Mouse (Mus musculus) right cerebral cortex, postnatal 36 days (tissue): ENCODE data around the gene Gnmt.

Experiments used
- DNase-seq, 2 experiments: peaks; one replicate each; pipeline ENCODE4 v3.0.0; 2022; ENCODE audit warnings: low spot score in 2 of 2, mixed read lengths in 1 of 2

Gene Gnmt

GRCm38 (mm10) chr17:46703971-46704886, 24.7 kb downstream of the Gnmt start:
- DNase-seq, result no peak

- DNase-seq, result no peak
These were observed 26.5 kb downstream of the Gnmt start for GRCm38 (mm10) chr17:46702506-46702905.

DNA sequence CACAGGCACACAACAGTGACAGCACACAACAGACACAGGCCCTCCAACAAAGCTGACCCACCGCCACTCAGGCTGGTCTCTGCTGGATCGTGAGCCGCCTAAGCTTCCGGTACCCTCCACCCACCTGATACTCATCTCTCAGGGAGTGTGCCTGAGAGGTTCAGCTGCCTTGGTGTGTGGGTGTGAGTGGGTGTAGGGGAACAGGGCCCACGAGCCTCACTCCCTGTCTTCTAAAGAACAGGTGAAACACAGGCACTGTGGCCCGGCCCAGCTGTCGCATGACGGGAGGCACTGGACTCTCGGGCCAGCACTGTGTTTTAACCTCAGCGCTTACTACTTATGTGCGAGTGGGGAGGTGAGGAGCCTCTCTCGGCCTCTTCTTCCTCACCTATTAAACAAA, 26.9 kb downstream of the Gnmt start:
- DNase-seq, result no peak

DNA sequence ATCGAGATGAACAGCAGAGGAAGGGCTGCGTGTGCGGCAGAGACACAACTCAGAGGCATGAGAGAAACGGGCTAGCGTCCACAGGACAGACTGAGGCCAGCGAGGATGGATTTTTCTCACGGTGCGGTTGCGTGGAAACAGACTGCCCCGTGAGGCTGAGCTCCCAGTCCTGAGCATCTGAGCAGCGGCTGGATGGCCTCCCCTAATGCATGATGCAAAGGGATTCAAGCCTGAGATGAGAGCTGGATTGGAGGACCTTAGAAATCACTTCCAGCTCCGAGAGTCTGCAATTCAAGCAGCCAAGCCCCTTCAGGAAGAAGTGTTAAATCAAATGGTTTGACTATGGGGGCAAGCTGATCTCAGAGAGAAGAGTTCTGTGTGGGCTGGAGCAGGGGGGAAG, 27.5 kb downstream of the Gnmt start:
- no peak for DNase-seq

DNA sequence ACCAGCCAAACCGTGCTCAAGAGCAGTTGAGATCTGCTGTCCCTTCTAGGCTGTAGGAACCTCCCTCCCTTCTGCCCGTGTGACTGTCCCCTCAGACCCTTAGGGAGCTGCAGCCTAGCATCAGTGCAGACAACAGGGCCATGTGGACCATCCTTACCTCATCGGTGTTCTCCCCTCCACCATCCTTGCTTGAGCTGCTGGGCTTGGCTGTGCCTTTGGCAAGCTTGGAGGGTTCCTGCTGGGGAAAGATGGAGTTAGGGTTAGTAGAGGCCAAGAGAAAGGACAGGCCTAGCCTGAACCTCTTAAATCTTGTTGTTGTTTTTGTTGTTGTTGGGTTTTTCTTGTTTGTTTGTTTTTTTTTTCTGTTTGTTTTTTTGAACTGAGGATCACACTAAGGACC, 29.1 kb downstream of the Gnmt start:
- no peak for DNase-seq

DNA sequence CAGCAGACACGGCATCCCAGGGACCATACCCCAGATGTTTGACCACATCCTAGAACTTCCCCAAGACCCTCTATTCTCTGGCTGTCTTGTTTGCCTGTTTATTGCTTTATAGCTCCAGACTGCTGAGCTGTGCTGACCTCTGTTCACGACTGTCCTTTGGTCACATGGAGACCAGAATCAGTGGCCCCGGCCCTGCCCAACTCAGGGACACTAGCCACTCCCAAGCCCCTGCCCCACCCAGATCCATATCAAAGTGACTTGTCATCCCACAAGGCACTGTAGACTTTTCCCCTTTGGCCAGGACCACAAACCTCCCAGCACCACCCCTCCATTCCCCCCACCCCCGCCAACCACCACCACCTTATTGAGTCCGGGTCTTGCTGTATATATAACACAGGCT, 29.7 kb downstream of the Gnmt start:
- no peak for DNase-seq

- no peak for DNase-seq
These were observed 30.5 kb downstream of the Gnmt start for GRCm38 (mm10) chr17:46698515-46698914.

GRCm38 (mm10) chr17:46694517-46695063, 34.4 kb downstream of the Gnmt start:
- no peak for DNase-seq

DNA sequence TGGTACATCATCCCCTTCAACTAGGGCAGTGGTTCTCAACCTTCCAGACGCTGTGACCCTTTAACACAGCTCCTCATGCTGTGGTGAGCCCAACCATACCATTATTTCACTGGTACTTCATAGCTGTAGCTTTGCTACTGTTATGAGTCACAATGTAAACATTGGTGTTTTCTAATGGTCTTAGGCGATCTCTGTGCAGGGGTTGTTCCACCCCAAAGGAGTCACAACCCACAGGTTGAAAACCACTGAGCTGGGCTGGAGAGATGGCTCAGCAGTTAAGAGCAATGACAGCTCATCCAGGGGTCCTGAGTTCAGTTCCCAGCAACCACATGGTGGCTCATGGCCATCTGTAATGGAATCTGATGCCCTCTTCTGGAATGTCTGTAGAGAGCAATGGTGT, 37.6 kb downstream of the Gnmt start:
- DNase-seq, result no peak

DNA sequence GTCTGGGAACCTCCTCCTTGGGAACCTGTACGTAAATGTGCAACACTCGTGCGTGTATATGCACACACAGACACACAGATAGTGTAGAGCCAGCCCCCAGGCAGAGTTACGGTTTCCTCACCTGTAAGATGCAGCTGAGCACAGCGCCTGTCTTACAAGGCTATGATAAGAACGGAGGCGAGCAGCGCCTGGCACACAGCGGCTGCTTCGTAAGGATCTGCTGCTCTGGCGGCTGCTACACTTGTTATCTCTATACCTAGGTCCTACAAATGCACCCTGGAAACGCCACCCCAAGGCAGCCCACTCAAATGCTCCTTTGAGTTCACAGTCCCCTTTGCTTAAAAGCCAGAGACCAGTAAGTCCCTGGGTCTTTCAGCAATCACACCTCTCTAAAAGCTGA, 38.3 kb downstream of the Gnmt start:
- no peak for DNase-seq

DNA sequence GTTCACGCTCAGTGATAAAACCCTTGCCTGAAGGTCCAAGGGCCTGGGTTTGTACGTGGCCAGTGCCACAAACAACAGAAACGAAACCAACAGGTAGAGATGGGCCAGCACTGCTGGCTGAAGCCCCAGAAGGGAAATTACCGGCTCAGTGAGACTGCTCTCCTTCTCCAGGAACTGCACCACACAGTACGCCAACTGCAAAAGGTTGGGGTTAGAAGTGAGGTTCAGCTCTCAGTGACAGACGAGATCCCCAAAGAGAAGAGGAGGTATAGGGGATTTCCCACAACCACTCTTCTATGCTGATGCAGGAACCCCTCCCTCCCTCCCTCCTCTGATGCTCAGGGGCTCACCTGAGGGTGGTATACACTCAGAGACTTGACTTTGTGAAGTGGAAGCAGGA, 43.1 kb downstream of the Gnmt start:
- DNase-seq, result no peak

GRCm38 (mm10) chr17:46682654-46683389, 46.1 kb downstream of the Gnmt start:
- DNase-seq, result no peak

GRCm38 (mm10) chr17:46681466-46682118, 47.4 kb downstream of the Gnmt start:
- DNase-seq, result no peak

GRCm38 (mm10) chr17:46680760-46681373, 48.1 kb downstream of the Gnmt start, which contains the start of gene Klhdc3:
Klhdc3 (minus strand) TSS chr17:46680914.
- DNase-seq, result peak; percentile 97

DNA sequence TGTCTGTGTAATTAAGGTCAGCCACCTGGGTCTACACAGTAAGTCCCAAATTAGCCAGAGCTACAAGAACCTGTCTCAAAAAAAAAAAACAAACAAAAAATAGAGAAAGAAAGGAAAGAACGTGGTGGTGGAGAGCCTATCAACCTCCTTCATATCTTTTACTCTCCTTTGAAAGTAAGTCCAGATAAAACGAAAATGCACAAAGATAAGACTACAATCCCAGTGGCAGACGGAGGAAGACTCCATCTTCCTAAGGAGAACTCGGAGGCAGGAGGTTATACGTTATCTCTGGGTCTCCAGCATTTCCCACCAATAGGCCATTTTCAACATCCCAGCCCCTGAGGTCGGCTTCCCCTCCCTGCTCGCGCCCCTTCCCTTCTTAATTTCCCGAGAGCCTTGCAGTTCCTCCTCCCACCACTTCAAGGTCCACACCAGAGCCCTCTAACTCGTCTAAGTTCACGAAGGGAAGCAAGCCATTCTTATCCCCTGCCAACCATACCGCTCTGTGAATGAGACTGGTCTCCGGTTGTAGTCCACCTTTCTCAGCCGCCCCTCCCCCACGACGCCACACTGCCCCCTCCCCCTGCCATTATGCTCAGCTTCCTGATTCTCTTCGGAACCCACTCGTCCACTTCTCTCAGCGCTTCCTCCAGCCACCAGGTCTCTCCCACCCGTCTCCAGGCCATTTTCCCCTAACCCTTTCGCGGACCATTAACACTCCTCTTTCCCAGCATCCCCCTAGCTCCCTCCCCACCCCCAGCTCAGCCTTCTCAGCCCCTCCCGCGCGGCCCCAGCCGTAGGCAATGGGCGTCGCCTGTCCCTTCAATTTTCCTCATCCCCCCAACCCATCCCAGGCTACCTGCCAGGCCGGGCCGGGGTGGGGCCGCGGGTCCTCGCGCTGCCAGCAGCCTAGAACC, 48.9 kb downstream of the Gnmt start:
- DNase-seq, result no peak

- no peak for DNase-seq
These were observed 50.1 kb downstream of the Gnmt start for GRCm38 (mm10) chr17:46678911-46679310.

GRCm38 (mm10) chr17:46678416-46678815, 50.6 kb downstream of the Gnmt start, which contains the start of gene Mea1:
Mea1 (plus strand) TSS chr17:46678793.
- no peak for DNase-seq
